Comparison of ENCODE assay signal across 23 mouse cellular contexts in the genomic region with DNA sequence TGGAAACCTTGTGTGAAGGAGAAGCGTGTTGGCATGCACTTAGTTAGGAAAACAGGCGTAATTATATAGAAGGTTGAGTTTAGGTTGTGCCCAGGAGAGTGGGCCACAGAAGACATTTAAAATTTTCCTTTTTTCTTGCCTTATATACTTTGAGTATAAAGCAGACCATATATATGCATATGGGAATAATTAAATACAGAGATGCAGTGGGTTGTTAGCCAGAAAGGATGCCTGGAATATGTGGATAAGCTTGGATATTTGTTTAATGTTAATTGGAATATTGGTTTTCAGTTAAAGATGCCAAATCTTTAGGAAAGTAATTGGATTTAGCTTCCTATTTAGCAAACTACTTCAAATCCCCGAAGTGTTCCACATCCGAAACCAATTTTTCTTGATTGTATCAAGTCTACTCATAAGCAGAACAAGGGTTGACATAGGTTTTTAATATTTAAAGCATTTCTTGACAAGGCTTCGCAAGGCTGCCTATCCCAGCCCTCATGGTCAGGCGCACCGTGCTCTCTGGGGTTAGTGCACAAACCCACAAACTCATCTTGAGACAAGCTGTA.
DNase-seq lines count a peak whose midpoint lies in the region; ATAC-seq and TF ChIP-seq lines count a peak whose summit lies in the region.
"Had no signal": no experiment of that assay in that cellular context is flagged by ENCODE, and none has a peak within 500 bp of the region (broad histone marks: within the 10 kb centered on the region; RNA-seq: fewer than 3 reads in every experiment).

No protein-coding gene starts in this region.

- no peaks in the 10 kb centered on the region for H3K27me3 ChIP-seq in embryonic facial prominence, embryonic 11.5 days (ENCODE audit: control insufficient read depth, insufficient read depth, low read length)
- no peaks in the 10 kb centered on the region for H3K27me3 ChIP-seq in embryonic facial prominence, embryonic 10.5 days (replicated peaks; ENCODE audit: low read depth, poor library complexity, severe bottlenecking)
- no peaks in the 10 kb centered on the region for H3K27me3 ChIP-seq in embryonic facial prominence, embryonic 12.5 days
- H3K27me3 ChIP-seq in embryonic facial prominence, embryonic 14.5 days (replicated peaks; ENCODE audit: control insufficient read depth, insufficient read depth, low read length): 0 out of 2 replicates have a peak, but pooled peaks cover 5% of the 10 kb centered on the region
- no peaks in the 10 kb centered on the region for H3K27me3 ChIP-seq in midbrain, postnatal 0 days (ENCODE audit: insufficient read depth, low read length)
- H3K27me3 ChIP-seq: CH12.LX; forebrain, embryonic 13.5 days; forebrain, embryonic 15.5 days; Patski had no signal

- no peaks in the 10 kb centered on the region for H3K36me3 ChIP-seq in embryonic facial prominence, embryonic 11.5 days (replicated peaks; ENCODE audit: control insufficient read depth, insufficient read depth, low read depth, low read length)
- H3K36me3 ChIP-seq in embryonic facial prominence, embryonic 10.5 days (replicated peaks): no peaks in the 10 kb centered on the region
- no peaks in the 10 kb centered on the region for H3K36me3 ChIP-seq in embryonic facial prominence, embryonic 12.5 days
- 0 out of 2 replicates have a peak, but pooled peaks cover 3% of the 10 kb centered on the region for H3K36me3 ChIP-seq in embryonic facial prominence, embryonic 14.5 days (ENCODE audit: control insufficient read depth, insufficient read depth, low read length)
- H3K36me3 ChIP-seq in midbrain, postnatal 0 days (ENCODE audit: insufficient read depth, low read length): no peaks in the 10 kb centered on the region
- H3K36me3 ChIP-seq: forebrain, embryonic 15.5 days; G1E had no signal

- no peaks in the 10 kb centered on the region for H3K4me1 ChIP-seq in embryonic facial prominence, embryonic 11.5 days (ENCODE audit: control insufficient read depth, insufficient read depth, low read length)
- H3K4me1 ChIP-seq in embryonic facial prominence, embryonic 10.5 days: peaks cover 10% of the 10 kb centered on the region
- H3K4me1 ChIP-seq in embryonic facial prominence, embryonic 12.5 days: peaks cover 3% of the 10 kb centered on the region; the same call in 1 of the 2 replicates
- H3K4me1 ChIP-seq in embryonic facial prominence, embryonic 14.5 days (ENCODE audit: control insufficient read depth, insufficient read depth, low read length): no peaks in the 10 kb centered on the region; the same call in 1 of the 2 replicates
- H3K4me1 ChIP-seq in midbrain, postnatal 0 days (ENCODE audit: insufficient read depth, low read length): no peaks in the 10 kb centered on the region
- H3K4me1 ChIP-seq: forebrain, embryonic 15.5 days had no signal

- TF ChIP-seq CTCF in midbrain, postnatal 0 days (IDR thresholded peaks at IDR 0.05): no peak

- no peak for ATAC-seq in embryonic facial prominence, embryonic 11.5 days (replicated peaks; ENCODE audit: insufficient number of reproducible peaks, low FRiP score, low TSS enrichment, low read depth)
- 0 out of 2 replicates have a peak, but pooled peaks have one; percentile 41 for ATAC-seq in embryonic facial prominence, embryonic 12.5 days (ENCODE audit: insufficient number of reproducible peaks, insufficient read depth, low FRiP score, low TSS enrichment)
- ATAC-seq in embryonic facial prominence, embryonic 14.5 days (ENCODE audit: low read depth): peak; percentile 65; the same call in 1 of the 2 replicates
- no peak for ATAC-seq in midbrain, postnatal 0 days (ENCODE audit: low FRiP score)
- ATAC-seq: activated CD4-positive, CD25-positive, alpha-beta regulatory T cell, adult 4 months; CD4-positive, CD25-positive, alpha-beta regulatory T cell, adult 4 months; forebrain, embryonic 13.5 days; forebrain, embryonic 15.5 days; forebrain, postnatal 0 days; Patski had no signal

- H3K4me2 ChIP-seq in embryonic facial prominence, embryonic 11.5 days (ENCODE audit: low read depth, low read length): no peak overlapping the region
- no peak overlapping the region for H3K4me2 ChIP-seq in embryonic facial prominence, embryonic 12.5 days (replicated peaks)
- no peak overlapping the region for H3K4me2 ChIP-seq in embryonic facial prominence, embryonic 14.5 days (ENCODE audit: low read depth, low read length)
- H3K4me2 ChIP-seq in midbrain, postnatal 0 days (ENCODE audit: low read depth, low read length, poor library complexity, severe bottlenecking): no peak overlapping the region
- H3K4me2 ChIP-seq: forebrain, embryonic 13.5 days; forebrain, embryonic 15.5 days had no signal

- H3K4me3 ChIP-seq in embryonic facial prominence, embryonic 11.5 days (ENCODE audit: low read depth, low read length): no peak overlapping the region
- H3K4me3 ChIP-seq in embryonic facial prominence, embryonic 10.5 days: no peak overlapping the region
- H3K4me3 ChIP-seq in embryonic facial prominence, embryonic 12.5 days: no peak overlapping the region
- H3K4me3 ChIP-seq in embryonic facial prominence, embryonic 14.5 days (ENCODE audit: low read depth, low read length): no peak overlapping the region
- no peak overlapping the region for H3K4me3 ChIP-seq in midbrain, postnatal 0 days (ENCODE audit: low read depth, low read length)
- H3K4me3 ChIP-seq: forebrain, embryonic 13.5 days; forebrain, embryonic 15.5 days had no signal

- no peak overlapping the region for H3K27ac ChIP-seq in embryonic facial prominence, embryonic 11.5 days (replicated peaks; ENCODE audit: low read depth, low read length)
- H3K27ac ChIP-seq in embryonic facial prominence, embryonic 10.5 days (replicated peaks): no peak overlapping the region
- H3K27ac ChIP-seq in embryonic facial prominence, embryonic 12.5 days: no peak overlapping the region
- H3K27ac ChIP-seq in embryonic facial prominence, embryonic 14.5 days (replicated peaks; ENCODE audit: low read depth, low read length): no peak overlapping the region
- no peak overlapping the region for H3K27ac ChIP-seq in midbrain, postnatal 0 days (ENCODE audit: low read depth, low read length)
- H3K27ac ChIP-seq: forebrain, embryonic 13.5 days; forebrain, embryonic 15.5 days had no signal

- no peak overlapping the region for H3K9ac ChIP-seq in embryonic facial prominence, embryonic 11.5 days (replicated peaks; ENCODE audit: low read length)
- H3K9ac ChIP-seq in embryonic facial prominence, embryonic 12.5 days: no peak overlapping the region
- H3K9ac ChIP-seq in embryonic facial prominence, embryonic 14.5 days (ENCODE audit: low read depth, low read length): no peak overlapping the region
- no peak overlapping the region for H3K9ac ChIP-seq in midbrain, postnatal 0 days (replicated peaks; ENCODE audit: low read length, poor library complexity, severe bottlenecking)
- H3K9ac ChIP-seq: forebrain, embryonic 13.5 days; forebrain, embryonic 15.5 days; forebrain, postnatal 0 days had no signal

- peak; percentile 56 for DNase-seq in embryonic facial prominence, embryonic 11.5 days (ENCODE audit: low spot score)
- DNase-seq in embryonic facial prominence, embryonic 10.5 days (ENCODE audit: low spot score): no peak
- DNase-seq in embryonic facial prominence, embryonic 14.5 days (ENCODE audit: low spot score): peak; percentile 76
- no peak for DNase-seq in midbrain, postnatal 0 days (ENCODE audit: low spot score)
- no peak for DNase-seq in kidney, adult 11 months
- DNase-seq: adrenal gland, adult 8-10 months; adrenal gland, postnatal 14 days; adrenal gland, postnatal 36 days; B cell, adult 2 months; cerebellum, adult 11-12 months; cerebellum, adult 2 months; cerebellum, adult 9-10 months; cerebellum, postnatal 10 days; cerebellum, postnatal 25 days; forebrain, postnatal 0 days had no signal

- no peaks in the 10 kb centered on the region for H3K9me3 ChIP-seq in embryonic facial prominence, embryonic 11.5 days (replicated peaks; ENCODE audit: control insufficient read depth, low read length)
- no peaks in the 10 kb centered on the region for H3K9me3 ChIP-seq in embryonic facial prominence, embryonic 10.5 days
- H3K9me3 ChIP-seq in embryonic facial prominence, embryonic 12.5 days: no peaks in the 10 kb centered on the region
- no peaks in the 10 kb centered on the region for H3K9me3 ChIP-seq in embryonic facial prominence, embryonic 14.5 days (ENCODE audit: control insufficient read depth, low read length)
- H3K9me3 ChIP-seq in midbrain, postnatal 0 days (ENCODE audit: low read length): 0 out of 2 replicates have a peak, but pooled peaks cover 3% of the 10 kb centered on the region
- H3K9me3 ChIP-seq: forebrain, embryonic 13.5 days; forebrain, embryonic 15.5 days had no signal

- WGBS in embryonic facial prominence, embryonic 11.5 days: 51% methylated on average over 7 of the region's 7 CpGs
- 79% methylated on average over 7 of the region's 7 CpGs for WGBS in embryonic facial prominence, embryonic 10.5 days
- 45% methylated on average over 7 of the region's 7 CpGs for WGBS in embryonic facial prominence, embryonic 12.5 days
- WGBS in embryonic facial prominence, embryonic 14.5 days: 43% methylated on average over 7 of the region's 7 CpGs
- 85% methylated on average over 7 of the region's 7 CpGs for WGBS in midbrain, postnatal 0 days

Comparison
In these comparisons a context has a peak if more than half of its experiments do, and no peak if none do; other contexts are left out.
1. ATAC-seq: peak in embryonic facial prominence, embryonic 12.5 days (single experiment) and embryonic facial prominence, embryonic 14.5 days (single experiment); none in embryonic facial prominence, embryonic 11.5 days (single experiment) and midbrain, postnatal 0 days (single experiment).
2. DNase-seq: peak in embryonic facial prominence, embryonic 11.5 days (single experiment) and embryonic facial prominence, embryonic 14.5 days (single experiment); none in embryonic facial prominence, embryonic 10.5 days (single experiment), midbrain, postnatal 0 days (single experiment) and kidney, adult 11 months (single experiment).